Mouse (Mus musculus): Measurements from ENCODE around the gene Sertad2.

The Sertad2 gene

DNA sequence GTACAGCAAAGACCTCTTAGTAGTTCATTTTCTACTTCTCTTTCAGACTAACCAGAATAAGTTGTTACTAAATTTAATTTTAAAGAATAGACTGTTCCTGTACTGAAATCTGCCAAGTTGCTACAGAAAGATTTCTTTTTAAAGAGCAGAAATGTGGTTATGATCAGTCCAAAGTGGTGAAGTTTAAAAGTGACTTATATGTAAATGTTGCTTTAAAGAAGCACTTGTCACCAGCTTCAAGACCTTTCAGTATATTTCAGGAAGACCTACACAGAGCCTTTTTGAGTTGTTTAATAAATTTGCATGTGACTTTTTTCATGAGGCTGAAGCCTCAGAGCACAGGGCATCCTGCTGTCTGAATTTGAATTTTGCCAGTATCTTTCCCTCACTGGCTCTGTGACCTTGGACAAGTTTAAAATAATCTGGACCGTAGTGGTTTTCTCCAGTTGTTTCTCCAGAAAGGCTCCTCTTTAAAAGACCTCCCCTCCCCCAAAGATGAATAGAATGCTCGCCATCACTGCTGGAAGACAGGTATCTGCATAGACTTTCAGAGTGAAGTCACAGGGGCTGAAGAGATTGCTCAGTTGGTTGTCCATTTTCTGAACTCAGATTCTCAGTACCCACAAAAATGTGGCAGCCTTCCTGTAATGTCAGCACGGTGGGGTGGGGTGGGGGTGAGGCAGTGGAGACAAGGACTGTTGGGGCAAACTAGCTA lies 1.9 kb downstream of the Sertad2 start:
- DNase-seq (ENCODE audit: low read depth): no peak

DNA sequence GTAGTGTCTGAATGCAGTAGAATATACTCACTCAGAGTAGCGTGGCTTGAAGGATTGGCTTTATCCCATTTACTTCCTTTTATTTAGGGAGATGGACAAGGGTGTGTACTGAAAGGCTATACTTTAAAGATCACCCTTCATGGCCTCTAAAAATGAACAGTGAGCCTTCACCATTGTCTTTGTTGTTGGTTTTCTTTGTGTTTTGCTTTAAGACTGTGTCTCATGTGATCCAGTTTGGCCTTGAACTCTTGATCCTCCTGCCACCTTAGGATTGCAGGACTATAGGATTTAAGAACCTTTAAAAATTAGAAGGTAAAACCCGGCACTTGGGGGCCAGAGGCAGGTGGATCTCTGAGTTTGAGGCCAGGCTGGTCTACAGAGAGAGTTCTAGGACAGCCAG lies 6.4 kb downstream of the Sertad2 start:
- DNase-seq (ENCODE audit: low read depth): no peak

DNA sequence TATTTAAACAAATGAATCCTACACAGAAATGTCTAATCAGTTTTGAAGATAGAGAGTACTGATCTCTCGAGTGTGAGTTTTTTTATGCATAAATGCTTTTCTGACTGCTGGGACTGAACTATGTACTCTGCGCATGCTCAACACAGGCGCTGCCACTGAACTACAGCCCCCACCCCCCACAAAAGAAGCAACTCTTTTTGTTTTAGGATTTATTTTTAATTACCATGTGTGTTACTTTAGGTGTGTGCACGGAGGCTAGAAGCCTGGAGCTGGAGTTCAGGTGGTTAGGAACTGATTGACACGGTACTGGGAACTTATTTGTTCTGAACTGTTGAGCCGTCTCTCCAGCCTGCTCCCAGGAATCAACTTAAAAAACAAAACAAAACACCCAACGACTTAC lies 7.1 kb downstream of the Sertad2 start:
- no peak for DNase-seq (ENCODE audit: low read depth)

DNA sequence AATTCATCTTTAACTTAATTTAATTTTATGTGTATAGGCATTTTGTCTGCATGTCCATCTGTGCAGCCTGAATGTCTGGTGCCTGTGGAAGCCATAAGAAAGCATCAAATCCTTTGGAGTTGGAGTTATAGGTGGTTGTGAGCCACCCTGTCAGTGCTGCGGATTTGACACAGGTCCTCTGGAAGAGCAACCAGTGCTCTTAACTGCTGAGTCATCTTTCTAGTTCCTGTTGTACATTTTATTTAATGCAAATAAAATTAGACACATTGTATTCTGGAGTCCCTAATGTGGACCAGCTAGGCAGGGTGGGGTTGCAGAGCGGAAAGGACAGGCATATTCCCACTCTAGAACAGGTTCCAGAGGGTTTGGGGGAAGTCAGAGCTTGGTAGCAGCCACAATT lies 9.0 kb downstream of the Sertad2 start:
- no peak for DNase-seq (ENCODE audit: low read depth)

DNA sequence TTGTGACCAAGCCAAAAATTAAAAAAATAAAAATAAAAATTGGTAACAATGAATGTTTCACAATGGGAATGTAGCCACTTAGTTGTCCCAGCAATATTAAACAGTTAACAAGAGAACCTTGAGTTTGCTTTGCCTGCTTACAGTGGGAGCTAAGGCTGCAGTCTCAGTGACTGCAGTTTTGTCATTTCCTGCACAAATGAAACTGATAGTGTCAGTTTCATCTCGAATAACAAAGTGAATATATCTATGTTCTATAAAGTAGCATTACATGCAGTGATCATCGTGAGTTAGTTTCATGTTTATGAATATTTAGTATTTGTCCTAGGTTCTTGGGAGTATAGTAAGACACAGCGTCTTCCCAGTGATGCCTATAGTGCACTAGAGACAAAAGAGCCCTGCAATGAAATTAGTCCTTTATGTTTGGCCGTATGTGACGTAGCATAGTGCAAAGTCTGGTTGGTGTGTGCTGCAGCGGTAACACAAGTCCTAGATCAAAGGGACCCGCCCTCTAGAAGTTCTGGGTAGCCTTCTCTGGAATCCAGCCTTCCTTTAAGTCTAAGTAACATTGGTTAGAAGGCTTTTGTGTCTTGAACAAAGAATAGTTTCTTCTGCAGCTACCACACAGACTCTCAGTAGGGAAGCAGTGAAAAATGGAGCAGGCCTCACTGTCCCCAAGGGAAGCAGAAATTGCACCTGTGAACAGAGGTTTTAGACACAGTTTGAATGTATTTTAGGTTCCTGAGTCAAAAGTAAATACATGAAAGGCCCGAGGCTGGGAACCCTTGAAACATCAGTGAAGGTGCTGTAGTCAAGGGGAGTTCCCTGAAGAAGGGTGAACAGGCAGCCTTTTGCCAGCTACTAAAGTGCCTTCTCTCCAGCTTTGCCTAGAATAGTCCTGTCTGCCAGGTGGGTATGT lies 10.0 kb downstream of the Sertad2 start:
- peak; percentile 83 for DNase-seq (ENCODE audit: low read depth)

DNA sequence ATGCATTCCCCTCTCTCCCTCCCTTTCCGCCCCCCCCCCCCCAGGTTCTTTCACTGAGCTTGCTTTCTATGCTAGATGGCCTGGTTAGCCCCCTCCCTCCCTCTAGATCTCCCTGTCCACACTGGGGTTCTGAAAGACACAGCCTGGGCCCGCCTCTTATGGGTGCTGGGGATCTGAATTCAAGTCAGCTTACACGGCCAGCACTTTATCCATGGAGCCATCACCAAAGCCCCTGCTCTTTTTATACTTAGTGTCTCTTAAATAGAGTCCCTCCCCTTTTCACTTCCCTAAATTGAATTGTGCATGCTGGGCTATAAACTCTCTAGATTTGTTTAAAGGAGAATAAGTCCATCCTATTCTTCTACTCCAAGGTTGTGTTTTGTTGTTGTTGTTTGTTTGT lies 12.6 kb downstream of the Sertad2 start:
- no peak for DNase-seq (ENCODE audit: low read depth)

DNA sequence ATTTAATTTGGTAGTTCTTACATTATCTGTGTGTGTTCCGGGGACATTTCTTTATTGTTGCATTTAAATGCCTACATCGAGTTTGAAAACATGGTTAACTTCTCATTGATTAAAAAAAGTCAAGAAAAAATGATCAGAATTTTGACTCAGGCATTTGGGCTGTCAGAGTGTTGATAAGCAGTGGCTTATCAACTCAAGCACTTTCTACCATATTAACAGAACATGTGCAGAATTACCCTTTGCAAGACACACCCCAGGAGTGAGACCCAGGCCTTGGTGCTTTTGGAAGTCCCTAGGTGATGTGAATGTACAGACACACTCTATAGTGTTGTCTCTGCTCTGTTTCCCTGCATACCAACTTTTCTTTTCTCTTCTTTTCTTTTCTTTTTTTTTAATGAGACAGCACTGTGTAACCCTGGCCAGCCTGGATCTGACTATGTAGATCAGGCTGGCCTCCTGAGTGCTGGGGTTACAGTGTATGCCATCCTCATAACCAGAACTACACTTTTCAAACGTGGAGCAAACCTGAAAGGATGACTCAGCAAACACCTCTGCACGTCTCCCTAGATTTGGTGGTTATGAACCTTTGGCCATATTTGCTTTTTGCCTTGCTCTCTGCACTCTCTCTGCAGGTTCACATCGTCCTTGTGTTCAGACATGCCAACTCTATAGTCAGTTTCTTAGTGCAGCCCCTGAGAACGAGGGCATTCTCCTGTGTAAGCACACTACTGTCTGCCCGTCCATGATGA lies 13.3 kb downstream of the Sertad2 start:
- DNase-seq (ENCODE audit: low read depth): no peak

DNA sequence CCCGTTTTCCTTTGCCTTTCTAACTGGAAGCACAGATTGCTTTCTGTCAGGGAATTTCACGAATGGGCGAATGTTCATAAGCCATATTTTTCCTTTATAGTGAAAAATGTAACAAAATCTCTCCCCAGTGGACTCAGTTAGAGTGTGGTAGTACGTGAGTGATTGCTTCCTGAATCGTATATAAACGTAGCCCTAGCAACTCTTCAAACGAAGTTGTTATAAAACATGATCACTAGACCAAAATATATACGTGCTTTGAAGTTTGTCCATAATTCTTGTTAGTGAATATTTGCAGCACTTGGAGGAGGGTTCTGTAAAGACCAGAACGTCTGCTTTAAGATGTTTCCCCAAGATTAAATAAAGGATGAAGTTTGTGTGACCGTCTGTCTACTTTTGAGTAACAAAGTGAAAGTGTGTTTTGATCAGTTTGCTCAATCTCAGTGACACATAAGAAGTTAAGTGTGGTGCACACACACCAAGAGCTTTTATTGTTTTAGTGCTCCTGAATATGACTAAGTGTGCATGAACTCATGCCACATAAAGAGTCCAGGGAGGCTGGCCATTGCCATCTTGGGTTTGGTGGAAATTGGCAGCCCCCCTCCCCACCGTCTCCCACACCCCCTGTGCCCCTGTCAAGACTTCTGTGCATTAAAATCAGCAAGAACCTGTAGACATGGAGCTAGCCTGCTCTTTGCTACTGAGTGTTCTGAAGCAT lies 16.3 kb downstream of the Sertad2 start:
- peak; percentile 43 for DNase-seq (ENCODE audit: low read depth)

DNA sequence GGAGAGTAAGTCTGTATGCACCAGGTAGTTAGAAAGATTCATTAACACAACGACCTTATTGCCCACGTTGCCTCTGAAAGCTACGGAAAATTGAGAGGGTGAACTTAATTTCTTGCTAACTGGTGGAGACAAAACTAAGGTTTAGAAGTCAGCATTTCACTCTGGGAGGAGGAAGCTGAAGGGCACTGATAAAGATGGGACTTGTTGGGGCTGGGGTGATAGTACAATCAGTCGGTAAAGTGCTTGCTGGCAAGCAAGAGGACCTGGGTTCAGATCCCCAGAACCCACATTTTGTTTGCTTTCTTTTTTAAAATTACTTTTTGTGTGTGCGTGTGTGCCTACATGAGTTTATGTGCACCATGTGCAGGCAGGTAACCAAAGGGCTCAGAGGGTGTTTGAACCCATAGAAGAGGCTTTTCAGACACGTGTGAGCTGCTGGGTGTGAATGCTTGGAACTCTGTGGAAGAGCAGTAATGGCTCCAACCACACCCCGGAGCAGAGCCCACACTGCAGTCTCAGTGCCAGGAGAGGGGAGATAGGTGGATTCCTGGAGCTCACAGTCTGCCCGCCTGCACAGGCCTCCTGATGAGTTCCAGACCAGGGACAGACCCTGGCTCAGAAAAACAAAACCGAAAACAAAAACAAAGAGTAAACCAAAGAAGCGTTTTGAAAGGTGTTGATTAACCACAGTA lies 17.0 kb downstream of the Sertad2 start:
- DNase-seq (ENCODE audit: low read depth): no peak

DNA sequence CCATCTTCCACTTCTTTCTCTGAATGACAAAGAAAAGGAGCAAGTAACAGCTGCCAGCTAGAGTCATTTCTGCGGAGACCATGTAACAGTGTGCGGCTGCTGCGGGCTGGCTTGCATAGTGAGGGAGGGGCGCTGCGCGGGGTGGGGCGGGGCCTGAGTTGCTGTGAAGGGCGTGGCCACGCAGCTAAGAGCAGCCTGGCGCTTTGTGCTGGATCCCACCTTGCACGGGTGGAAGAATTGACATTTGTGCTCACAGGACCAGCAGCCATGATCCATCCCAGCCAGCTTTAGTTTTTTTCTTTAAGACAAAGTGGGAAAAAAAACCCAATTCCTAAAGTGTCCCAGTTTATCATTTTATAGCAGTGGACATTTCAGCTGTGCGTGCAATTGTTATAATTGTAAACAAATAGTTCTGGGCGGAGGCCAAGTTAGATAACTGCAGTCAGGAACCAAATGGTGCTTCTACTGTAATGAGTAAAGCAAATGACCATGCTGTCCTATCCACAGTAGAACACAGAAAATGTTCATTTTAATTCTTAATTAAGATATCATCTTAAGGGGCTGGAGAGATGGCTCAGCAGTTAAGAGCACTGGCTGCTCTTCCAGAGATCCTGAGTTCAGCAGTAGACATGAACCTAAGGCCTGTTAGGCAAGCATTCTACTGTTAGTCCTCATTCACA lies 18.4 kb downstream of the Sertad2 start:
- DNase-seq (ENCODE audit: low read depth): peak; percentile 76

DNA sequence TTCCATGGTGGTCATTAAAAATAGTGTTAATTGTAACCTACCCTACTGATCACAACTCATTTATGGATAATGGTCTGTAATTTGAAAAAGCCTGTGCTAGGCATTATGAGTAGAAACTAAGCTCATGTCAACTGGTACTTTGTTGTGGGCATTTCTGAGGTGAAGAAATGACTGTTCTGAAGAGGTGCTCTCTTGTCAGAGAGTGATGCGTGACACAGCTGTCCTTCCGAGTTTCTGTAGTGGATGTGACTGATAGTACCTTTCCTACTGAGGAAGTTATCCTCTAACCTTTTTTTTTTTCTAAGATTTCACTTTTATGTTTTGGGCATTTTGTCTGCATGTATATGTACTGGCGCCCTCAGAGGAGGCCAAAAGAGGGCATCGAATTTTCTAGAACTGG lies 22.0 kb downstream of the Sertad2 start:
- no peak for DNase-seq (ENCODE audit: low read depth)

DNA sequence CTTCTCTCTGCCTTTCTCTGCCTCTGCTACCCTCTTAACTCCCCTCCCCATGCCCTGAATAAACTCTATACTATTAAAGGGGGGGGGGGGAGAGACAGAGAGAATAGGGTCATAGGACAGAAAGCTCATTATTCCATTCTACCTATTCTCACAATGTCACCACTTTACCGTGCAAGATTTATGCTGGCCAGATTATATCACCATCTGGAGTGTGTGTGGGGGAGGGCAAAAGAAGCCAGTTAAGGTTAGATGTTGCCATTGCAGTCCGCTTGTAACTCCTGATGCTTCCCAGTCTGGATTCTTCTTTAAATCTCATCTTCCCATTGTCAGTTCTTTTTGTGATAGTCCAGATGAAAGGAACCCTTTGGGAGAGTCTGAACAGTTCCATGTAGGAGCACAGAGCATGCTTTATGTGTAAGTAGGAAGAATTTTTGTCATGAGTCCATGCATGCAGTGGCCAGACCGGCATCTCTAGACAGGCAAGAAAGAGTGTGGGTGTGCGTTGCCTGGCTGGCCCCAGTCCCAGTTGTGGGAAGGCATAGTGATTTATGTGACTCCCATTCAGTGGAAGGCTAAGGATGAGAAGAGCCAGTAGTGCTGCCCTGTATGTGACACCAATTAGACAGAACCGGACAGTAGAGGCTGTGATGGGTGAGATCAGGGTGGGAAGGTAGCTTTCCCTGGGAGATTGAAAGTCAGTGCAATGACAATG lies 28.8 kb downstream of the Sertad2 start:
- no peak for DNase-seq (ENCODE audit: low read depth)

DNA sequence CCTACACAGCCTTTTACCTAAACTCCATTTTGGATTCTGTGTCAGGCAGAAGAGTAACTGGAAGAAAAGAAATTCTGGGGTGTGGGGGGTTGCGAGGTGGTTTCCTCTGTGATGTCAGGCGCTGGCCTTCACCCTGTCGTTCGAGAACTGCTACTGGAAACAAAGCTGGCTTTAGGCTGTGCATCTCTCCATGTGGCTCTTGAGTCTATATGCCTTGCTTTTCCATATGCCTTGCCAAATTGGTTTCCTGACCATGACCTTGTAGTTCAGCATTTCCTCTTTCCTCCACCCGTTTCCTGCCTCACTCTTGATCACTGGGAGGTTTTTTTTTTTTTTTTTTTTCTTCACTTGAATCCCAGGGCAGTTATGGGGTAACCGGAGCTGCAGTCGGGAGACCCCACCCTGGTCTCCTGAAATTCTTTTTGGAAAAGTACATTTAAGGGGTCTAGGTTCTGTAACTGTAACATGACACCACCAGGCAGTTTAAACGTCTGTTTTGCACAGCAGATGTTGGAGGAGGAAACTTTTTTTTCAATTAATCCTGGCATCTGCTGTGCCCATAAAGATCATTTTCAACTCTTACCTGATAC lies 33.1 kb downstream of the Sertad2 start:
- no peak for DNase-seq (ENCODE audit: low read depth)

DNA sequence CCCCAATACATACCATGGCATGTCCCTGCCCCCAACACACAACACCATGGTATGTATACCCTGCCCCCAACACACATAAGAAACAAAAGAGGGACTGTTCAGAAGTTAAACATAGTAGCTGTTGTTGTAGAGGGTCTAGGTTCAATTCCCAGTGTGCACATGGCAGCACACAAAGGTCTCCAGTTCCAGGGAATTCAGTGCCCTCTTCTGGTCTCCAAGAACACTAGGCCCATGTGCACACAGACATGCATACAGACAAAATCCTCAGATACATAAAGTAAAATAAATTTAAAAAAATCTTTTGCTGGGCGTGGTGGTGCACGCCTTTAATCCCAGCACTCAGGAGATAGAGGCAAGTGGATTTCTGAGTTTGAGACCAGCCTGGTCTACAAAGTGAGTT lies 39.7 kb downstream of the Sertad2 start:
- DNase-seq (ENCODE audit: low read depth): no peak

DNA sequence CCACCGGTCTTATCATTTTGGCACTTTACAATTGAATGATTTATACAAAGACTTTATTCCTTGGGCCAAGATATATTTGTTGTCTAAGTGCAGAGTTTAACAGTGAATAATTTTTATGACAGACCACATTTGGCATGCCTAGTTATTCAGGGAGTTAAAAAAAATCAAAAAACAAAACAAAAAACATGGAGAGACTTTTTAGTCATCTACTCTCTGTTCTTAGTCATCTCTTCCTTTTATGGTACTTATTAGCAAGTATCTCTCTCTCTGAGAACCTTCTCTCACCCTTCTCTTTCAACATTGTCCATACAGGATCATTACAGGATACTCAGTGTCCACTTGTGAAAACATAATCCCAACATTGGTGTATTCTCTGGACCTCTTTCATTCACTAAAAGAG lies 42.2 kb downstream of the Sertad2 start:
- DNase-seq (ENCODE audit: low read depth): no peak

DNA sequence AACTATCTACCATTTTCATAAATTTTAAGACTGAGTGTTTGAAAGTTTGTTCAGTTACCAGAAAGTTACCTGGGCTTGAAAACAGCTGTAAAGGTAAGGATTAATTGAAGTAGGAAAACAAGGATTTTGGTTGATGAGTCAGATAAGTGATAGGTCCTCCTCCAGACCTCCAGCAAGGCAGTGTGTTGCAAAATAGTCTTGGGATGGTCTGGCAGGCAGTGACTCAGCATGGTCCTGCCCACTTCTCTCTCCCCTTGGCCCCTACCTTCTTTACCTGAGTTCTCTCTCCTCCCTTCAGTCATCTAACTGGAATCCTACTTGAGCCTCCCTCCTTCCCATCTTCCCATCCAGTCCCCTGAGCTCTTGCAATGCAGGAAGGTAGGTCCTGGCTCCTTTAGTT lies 43.1 kb downstream of the Sertad2 start:
- no peak for DNase-seq (ENCODE audit: low read depth)

DNA sequence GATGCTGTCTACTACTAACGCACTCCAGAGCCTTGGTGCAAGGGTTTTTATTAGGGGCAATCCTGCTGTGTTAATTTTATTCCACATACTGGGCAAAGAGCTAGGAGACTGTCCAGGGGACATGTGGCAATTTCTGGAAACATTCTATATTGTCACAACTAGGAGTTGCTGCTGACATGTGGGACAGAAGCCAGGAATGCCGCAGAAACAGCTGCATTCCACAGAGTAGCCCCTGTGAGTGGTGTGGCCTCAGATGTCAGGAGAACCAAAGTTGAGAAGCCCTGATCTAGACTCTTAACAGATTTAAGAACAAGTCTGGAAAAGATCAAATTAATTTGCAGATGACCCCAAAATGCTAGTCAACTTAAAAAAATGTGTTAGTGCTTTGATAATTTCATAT lies 46.3 kb downstream of the Sertad2 start:
- no peak for DNase-seq (ENCODE audit: low read depth)

DNA sequence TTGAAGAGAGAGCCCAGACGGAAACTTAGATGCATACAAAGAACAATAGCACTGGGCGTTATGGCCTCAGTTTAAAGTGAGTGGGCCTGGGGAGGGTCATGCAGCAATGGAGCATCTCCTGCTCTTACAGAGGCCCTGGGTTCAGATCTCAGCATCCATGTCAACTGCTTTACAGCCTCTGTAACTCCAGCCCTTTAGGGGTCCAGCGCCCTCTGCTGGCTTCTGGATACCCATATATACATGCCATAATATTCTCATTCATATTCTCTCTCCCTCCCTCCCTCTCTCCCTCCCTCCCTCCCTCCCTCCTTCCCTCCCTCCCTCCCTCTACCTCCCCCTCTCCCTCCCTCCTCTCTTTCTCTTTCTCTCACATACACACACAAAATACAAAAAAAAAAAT lies 49.0 kb downstream of the Sertad2 start:
- peak; percentile 46 for DNase-seq (ENCODE audit: low read depth)

DNA sequence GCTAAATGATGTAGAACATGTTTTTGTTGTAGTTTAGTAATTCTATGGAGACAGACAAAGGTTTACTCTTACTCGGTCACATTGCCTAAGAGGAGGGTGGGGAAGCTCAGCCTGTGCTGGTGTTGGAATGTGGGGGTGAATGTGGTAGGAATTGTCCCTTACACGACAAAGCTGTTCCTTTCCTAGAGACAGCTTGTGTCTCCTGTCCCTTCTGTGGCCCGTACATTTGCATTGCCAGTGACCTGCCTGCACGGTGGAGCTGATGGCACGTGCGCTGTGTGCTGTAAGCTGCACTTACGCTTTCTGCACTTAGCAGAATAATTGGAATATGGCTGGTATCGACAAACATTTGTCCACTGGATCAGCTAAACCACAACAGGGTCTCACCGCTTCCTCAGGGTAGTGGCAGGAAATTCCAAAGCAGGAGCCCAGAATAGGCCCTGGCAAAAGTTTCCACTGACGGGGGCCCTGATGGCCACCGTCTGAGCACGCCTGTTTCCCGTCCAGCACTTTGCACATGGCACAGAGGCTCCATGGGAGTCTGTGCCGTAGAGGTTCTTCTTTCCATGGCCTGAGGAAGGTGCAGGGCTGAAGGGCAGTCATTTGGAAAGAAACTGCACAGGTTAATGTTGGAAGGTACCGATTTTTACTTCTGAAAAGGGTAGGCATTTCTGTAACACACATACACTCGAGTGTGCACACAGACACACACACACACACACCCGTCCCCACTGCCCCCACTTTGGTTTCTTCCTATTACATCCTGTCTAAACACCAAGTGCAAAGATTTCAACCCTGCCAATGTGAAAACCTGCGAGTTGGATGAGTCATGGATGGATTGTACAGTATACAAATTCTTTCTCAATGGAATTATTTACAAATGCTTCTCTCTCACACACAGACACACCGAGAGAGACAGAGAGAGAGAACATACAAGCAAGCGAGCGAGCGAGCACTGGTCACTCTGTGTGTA lies 51.5 kb downstream of the Sertad2 start:
- no peak for DNase-seq (ENCODE audit: low read depth)
